Mouse (Mus musculus) small intestine, adult 2 months (tissue): ENCODE data around the gene Map7.

Experiments used
- CTCF ChIP-seq: fragments of 200-500 bp; IDR thresholded peaks from 2 replicates; pipeline ENCODE4 v1.5.1; 2012; ENCODE audit warnings: low read depth, mild to moderate bottlenecking, control low read depth, inconsistent platforms, low read length, moderate library complexity, mixed read lengths; ENCODE audit not compliant: insufficient replicate concordance, insufficient read length; ENCODE audit errors: extremely low read depth
- POLR2A ChIP-seq: fragments of 200-500 bp; IDR thresholded peaks from 2 replicates; pipeline ENCODE4 v1.6.1; 2012; ENCODE audit warnings: low read depth, mild to moderate bottlenecking, control low read depth, inconsistent platforms, low read length, moderate library complexity

- TF ChIP-seq CTCF (no peak), POLR2A (no peak)
Observed at GRCm38 (mm10) chr10:20197039-20197438, 48.8 kb downstream of the Map7 start.
